Mouse (Mus musculus): ENCODE results near the gene Btbd17. TPM values are rescaled to one million over a fixed set of nuclear protein-coding genes. Genes with fewer than 3 reads are reported as not detected.

The Btbd17 gene
- polyA plus RNA-seq, 1 experiment from 2014 or later, result 1.3 TPM

DNA sequence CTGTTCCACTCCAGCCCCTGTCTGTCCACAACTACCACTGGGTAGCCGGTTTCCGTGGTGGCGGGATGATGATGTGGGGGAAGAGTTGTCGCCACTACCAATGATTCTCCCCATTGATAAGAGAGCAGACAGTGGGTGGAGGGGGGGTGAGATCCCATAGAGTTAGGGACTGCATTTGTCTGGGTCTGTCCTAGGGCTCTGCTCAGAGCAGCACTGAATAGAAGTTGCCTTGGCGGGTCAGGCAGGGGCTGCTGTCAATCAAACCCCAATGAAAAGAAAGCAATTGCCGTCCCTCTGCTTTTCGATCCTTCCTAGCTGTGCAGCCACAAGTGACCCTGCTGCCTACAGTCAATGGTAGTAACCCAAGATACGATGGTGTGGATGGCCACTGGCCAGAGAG is 8.2 kb upstream of the Btbd17 start:
- TF ChIP-seq CTCF (IDR thresholded peaks at IDR 0.05; ENCODE audit: low read depth), result no peak

DNA sequence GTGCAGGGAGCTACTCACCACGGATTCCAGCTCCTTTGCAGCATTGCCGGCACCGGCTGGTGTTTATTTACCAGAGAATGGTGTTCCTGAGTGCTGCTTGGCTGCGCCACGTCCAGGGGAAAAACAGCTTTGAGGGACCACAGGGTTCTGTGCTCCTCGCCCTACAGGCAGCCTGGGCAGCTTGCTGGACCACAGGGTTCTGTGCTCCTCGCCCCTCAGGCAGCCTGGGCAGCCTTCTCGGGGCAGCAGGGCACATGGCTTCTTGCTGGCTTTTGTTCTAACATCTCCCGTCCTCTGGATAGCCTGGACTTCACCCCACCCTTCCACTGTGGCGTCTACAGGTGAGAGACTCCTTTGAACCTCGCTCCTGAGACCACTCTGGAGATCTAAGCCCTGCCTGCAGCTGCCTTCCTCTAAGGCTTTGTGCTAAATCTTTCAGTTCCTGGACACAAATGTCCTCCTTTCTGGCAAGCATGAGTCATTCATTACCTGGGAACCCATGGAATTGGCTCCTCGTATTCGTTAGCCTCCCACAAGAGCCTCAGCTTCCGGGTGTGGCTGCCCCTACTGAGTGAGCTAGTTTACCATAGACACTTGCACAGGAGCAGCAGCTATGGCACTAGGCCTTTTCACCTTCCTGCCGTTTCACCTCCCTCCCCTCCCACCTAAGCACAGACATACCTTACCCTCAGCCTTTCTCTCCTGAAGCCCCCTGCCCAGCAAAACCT is 7.0 kb upstream of the Btbd17 start:
- no peaks in the 10 kb centered on the region for H3K9me3 ChIP-seq (ENCODE audit: low read depth, low read length)
- no peaks in the 10 kb centered on the region; the same call in 1 of the 2 replicates for H3K4me1 ChIP-seq (ENCODE audit: insufficient read depth)
- H3K4me3 ChIP-seq (ENCODE audit: low read depth, low read length), result no peak overlapping the region
- TF ChIP-seq CTCF (IDR thresholded peaks at IDR 0.05; ENCODE audit: low read depth), result no peak
- no peaks in the 10 kb centered on the region for H3K27me3 ChIP-seq (ENCODE audit: insufficient read depth, low read length)
- no peaks in the 10 kb centered on the region for H3K36me3 ChIP-seq (ENCODE audit: insufficient read depth)
- 0 out of 2 replicates have a peak overlapping the region, but pooled peaks have one; percentile 12 for H3K27ac ChIP-seq (ENCODE audit: low read depth)
- H3K4me2 ChIP-seq, result peak overlapping the region; percentile 20
- no peak overlapping the region for H3K9ac ChIP-seq
- no peak for DNase-seq
- 37% methylated on average over 15 of the region's 15 CpGs for WGBS
- no peak for ATAC-seq (ENCODE audit: insufficient read depth)

More for the DNA sequence above, 8.2 kb upstream of the Btbd17 start:
- Histone ChIP-seq H3K4me2 (no peak overlapping the region), H3K4me1 (ENCODE audit: insufficient read depth) (no peaks in the 10 kb centered on the region; the same call in 1 of the 2 replicates), H3K36me3 (ENCODE audit: insufficient read depth) (no peaks in the 10 kb centered on the region), H3K4me3 (ENCODE audit: low read depth, low read length) (no peak overlapping the region), H3K27ac (ENCODE audit: low read depth) (no peak overlapping the region), H3K9me3 (ENCODE audit: low read depth, low read length) (no peaks in the 10 kb centered on the region), H3K9ac (no peak overlapping the region), H3K27me3 (ENCODE audit: insufficient read depth, low read length) (no peaks in the 10 kb centered on the region)
- DNase-seq (no peak), ATAC-seq (ENCODE audit: insufficient read depth) (no peak)
- WGBS, result 46% methylated on average over 8 of the region's 8 CpGs

DNA sequence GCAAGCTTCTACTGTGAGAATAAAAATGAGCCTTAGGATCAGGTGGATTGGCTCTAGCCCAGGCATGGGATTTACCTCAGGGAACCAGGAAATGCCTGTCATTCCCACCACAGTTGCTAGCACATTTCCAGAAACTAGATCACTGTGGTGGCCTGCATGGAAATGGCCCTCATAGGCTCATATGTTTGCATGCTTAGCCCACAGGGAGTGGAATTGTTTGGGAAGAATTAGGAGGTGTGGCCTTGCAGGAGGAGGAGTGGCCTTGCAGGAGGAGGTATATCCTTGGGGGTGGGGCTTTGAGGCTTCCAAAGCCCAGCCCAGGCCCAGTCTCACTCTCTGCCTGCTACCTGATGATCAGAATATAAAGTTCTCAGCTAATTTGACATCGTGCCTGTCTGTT is 6.2 kb upstream of the Btbd17 start:
- ATAC-seq (ENCODE audit: insufficient read depth), result no peak
- Histone ChIP-seq H3K4me2 (no peak overlapping the region), H3K36me3 (ENCODE audit: insufficient read depth) (no peaks in the 10 kb centered on the region), H3K9me3 (ENCODE audit: low read depth, low read length) (no peaks in the 10 kb centered on the region), H3K4me3 (ENCODE audit: low read depth, low read length) (no peak overlapping the region), H3K27me3 (ENCODE audit: insufficient read depth, low read length) (no peaks in the 10 kb centered on the region), H3K9ac (no peak overlapping the region), H3K27ac (ENCODE audit: low read depth) (no peak overlapping the region), H3K4me1 (ENCODE audit: insufficient read depth) (no peaks in the 10 kb centered on the region; the same call in 1 of the 2 replicates)
- no peak for TF ChIP-seq CTCF (IDR thresholded peaks at IDR 0.05; ENCODE audit: low read depth)
- no peak for DNase-seq
- WGBS, result 85% methylated on average over 1 of the region's 1 CpGs

- Histone ChIP-seq H3K4me3 (ENCODE audit: low read depth, low read length) (no peak within 1 kb of the TSS), H3K36me3 (ENCODE audit: insufficient read depth) (no peaks in the 10 kb centered on the region), H3K4me2 (no peak within 1 kb of the TSS), H3K9ac (no peak within 1 kb of the TSS), H3K9me3 (ENCODE audit: low read depth, low read length) (no peaks in the 10 kb centered on the region), H3K27ac (ENCODE audit: low read depth) (no peak within 1 kb of the TSS), H3K4me1 (ENCODE audit: insufficient read depth) (no peaks in the 10 kb centered on the region), H3K27me3 (ENCODE audit: insufficient read depth, low read length) (peaks cover 6% of the 10 kb centered on the region)
- no peak for DNase-seq
- no peak for ATAC-seq (ENCODE audit: insufficient read depth)
- 85% methylated on average over 3 of the region's 3 CpGs for WGBS
- no peak for TF ChIP-seq CTCF (IDR thresholded peaks at IDR 0.05; ENCODE audit: low read depth)
Observed at GRCm38 (mm10) chr11:114798624-114799023, 2.9 kb upstream of the Btbd17 start, which contains the start of gene Gpr142. Gpr142 (plus strand) TSS chr11:114798924.

DNA sequence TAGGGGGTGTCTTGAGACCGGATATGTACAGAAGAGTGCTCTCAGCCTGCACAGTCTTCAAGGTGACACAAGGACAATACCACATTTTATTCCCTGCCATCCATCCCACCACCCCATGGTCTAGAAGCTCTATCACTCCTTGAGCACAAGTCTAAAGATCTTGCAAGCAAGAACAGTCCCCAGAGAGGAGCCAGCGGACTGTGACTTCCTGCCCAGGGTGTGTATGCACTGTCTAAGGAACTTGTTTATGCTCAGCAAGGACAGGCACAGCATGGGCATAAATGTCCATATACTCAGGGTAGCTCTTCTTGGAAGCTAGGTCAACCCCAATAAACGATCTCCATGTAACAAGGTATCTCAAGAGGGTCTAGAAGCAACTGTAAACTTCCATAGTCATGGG is 2.2 kb upstream of the Btbd17 start:
- Histone ChIP-seq H3K4me1 (ENCODE audit: insufficient read depth) (no peaks in the 10 kb centered on the region), H3K4me3 (ENCODE audit: low read depth, low read length) (no peak overlapping the region), H3K4me2 (no peak overlapping the region), H3K27ac (ENCODE audit: low read depth) (no peak overlapping the region), H3K27me3 (ENCODE audit: insufficient read depth, low read length) (peaks cover 13% of the 10 kb centered on the region), H3K9ac (no peak overlapping the region), H3K9me3 (ENCODE audit: low read depth, low read length) (no peaks in the 10 kb centered on the region), H3K36me3 (ENCODE audit: insufficient read depth) (no peaks in the 10 kb centered on the region)
- DNase-seq (no peak), ATAC-seq (ENCODE audit: insufficient read depth) (no peak)
- WGBS, result 74% methylated on average over 3 of the region's 3 CpGs
- TF ChIP-seq CTCF (IDR thresholded peaks at IDR 0.05; ENCODE audit: low read depth), result no peak

GRCm38 (mm10) chr11:114797176-114797575 is 1.4 kb upstream of the Btbd17 start:
- no peak for TF ChIP-seq CTCF (IDR thresholded peaks at IDR 0.05; ENCODE audit: low read depth)
- Histone ChIP-seq H3K27ac (ENCODE audit: low read depth) (no peak overlapping the region), H3K27me3 (ENCODE audit: insufficient read depth, low read length) (peaks cover 21% of the 10 kb centered on the region), H3K9ac (no peak overlapping the region), H3K36me3 (ENCODE audit: insufficient read depth) (no peaks in the 10 kb centered on the region), H3K4me3 (ENCODE audit: low read depth, low read length) (no peak overlapping the region), H3K4me1 (ENCODE audit: insufficient read depth) (no peaks in the 10 kb centered on the region; the same call in 1 of the 2 replicates), H3K9me3 (ENCODE audit: low read depth, low read length) (no peaks in the 10 kb centered on the region), H3K4me2 (no peak overlapping the region)
- WGBS, result 88% methylated on average over 7 of the region's 7 CpGs
- no peak for DNase-seq
- ATAC-seq (ENCODE audit: insufficient read depth), result no peak

DNA sequence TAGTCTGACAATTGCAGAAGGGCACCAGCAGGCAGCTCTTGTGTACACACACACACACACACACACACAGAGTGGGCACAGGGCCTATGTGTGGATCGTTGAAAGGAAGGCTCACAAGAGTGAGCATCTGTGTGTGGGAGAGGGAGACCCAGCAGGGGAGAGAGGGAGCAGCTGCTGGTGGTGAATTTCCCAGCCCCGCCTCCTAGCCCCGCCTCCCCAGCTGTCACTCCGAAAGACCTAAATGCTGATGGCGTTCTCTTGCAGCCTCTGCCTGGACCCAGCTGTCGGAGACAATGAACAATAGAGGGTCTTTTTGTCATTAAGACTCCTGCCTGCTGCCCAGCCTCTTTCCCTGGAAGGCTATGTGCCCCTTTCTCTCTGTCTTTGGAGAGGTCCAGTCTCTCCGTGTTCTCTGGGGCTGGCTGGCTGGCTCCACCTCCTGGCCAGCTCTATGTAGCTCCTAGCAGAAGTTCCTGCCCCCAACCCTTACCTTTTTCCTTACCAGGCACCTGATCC is 456 bp downstream of the Btbd17 start:
- Histone ChIP-seq H3K36me3 (ENCODE audit: insufficient read depth) (no peaks in the 10 kb centered on the region), H3K4me2 (peak overlapping the region; percentile 57), H3K9ac (no peak overlapping the region), H3K27me3 (ENCODE audit: insufficient read depth, low read length) (peaks cover 40% of the 10 kb centered on the region), H3K4me3 (ENCODE audit: low read depth, low read length) (peak overlapping the region; percentile 23), H3K9me3 (ENCODE audit: low read depth, low read length) (no peaks in the 10 kb centered on the region), H3K4me1 (ENCODE audit: insufficient read depth) (peaks cover 3% of the 10 kb centered on the region; the same call in 1 of the 2 replicates), H3K27ac (ENCODE audit: low read depth) (no peak overlapping the region)
- DNase-seq (peak; percentile 74), ATAC-seq (ENCODE audit: insufficient read depth) (peak; percentile 85)
- TF ChIP-seq CTCF (IDR thresholded peaks at IDR 0.05; ENCODE audit: low read depth), result peak; percentile 51
- WGBS, result 4% methylated on average over 7 of the region's 7 CpGs
